Mouse (Mus musculus): ENCODE data around the gene Gm7247.
"Not testable (repeated sequence)": the region's sequence is repeated elsewhere in the genome, so short reads cannot be mapped to it uniquely, and the experiment has no call there.

Gene Gm7247

DNA sequence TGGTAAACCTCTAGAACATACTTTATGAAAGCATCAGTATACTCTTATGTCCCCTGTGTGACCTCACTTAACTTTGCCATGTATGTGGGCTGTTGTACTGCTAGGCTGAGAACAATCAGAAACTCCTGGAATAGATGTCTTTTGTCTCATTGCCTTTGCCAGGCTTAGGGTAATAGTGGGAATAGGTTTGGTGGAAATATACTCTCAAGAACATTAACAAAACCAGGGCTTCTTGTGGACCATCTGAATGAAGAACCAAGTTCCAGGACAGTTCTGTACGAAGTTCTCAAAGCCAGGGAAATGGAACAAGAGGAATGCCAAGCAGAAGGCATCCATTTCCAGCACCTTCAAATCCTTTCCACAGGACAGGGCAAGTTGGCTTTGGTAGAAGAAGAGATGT lies at the start of gene Gm7247:
Gene Gm7247 (plus strand): TSS at position 301 of the 400 bp plus-strand sequence.
- DNase-seq (ENCODE audit: low spot score), result no peak

DNA sequence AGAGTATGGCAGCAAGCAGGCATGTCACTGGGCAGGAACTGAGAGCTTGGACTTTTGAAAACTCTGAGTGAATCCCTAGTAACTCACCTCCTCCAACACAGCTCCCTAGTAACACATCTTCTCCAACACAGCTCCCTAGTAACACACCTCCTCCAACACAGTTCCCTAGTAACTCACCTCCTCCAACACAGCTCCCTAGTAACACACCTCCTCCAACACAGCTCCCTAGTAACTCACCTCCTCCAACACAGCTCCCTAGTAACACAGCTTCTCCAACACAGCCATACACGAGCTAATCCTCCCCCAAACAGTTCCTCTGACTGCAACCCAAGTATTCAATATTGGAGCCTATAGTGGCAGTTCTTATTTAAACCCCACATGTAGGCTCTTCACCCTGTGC lies 37.6 kb upstream of the Gm7247 start:
- DNase-seq (ENCODE audit: low spot score), result no peak

- no peak for DNase-seq (ENCODE audit: low spot score)
These were observed 15.5 kb upstream of the Gm7247 start for GRCm38 (mm10) chr14:51346027-51346426.

GRCm38 (mm10) chr14:51358111-51358982 lies 3.2 kb upstream of the Gm7247 start:
- no peak for DNase-seq (ENCODE audit: low spot score)

DNA sequence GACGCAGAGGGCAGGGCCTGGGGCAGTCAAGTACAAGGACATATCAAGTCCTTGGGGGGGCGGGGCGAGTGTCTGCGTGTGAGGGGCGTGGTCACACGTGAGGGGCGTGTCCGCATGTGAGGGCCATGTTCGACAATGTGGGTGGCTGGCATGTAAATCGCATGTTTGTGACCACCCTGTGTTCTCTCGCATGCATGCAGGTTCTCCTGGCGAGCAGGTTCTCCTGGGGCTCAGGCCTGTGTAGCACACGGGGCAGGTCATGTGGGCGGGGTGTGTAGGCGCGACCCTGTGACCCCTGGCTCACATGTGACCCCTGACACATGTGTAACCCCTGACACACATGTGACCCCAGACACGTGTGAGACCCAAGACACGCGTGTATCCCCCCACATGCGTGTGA lies 21.2 kb downstream of the Gm7247 start:
- DNase-seq (ENCODE audit: low spot score), result peak; percentile 60

- no peak for DNase-seq (ENCODE audit: low spot score)
These were observed 22.8 kb downstream of the Gm7247 start for GRCm38 (mm10) chr14:51384351-51384750.

GRCm38 (mm10) chr14:51385741-51386140 lies 24.2 kb downstream of the Gm7247 start:
- DNase-seq (ENCODE audit: low spot score), result no peak

DNA sequence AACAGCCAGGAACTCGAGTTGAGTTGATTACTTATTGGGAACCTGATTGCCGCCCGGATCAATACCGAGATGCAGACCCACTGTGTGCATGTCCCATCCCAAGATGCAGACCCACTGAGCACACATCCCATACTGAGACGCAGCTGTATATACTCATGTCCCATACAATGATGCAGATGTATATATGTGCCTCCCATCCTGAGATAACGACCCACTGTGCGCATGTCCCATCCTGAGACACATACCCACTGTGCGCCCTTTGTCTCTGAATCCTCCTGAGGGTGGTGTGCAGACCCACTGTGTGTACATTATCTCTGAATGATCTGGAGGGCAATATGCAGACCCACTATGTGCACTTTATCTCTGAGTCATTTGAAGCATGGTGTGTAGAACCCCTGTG lies 26.2 kb downstream of the Gm7247 start:
- no peak for DNase-seq (ENCODE audit: low spot score)

DNA sequence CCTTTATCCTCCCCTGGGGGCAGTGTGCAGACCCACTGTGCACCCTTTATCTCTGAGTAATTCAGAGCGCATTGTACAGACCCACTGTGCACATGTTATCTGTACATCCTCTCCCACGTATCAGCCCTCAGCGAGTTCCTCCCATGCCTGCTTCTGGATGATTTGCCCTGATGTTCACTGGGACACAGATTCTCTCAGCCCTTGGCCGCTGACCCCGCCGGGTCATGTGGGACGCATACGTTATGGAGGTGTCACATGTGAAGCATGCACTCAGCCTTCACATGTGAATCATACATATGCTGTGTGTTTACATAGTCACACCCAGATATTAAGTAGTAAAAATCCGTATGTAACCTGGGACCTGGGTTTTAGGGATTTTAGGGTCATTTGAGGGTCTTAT lies 26.7 kb downstream of the Gm7247 start:
- DNase-seq (ENCODE audit: low spot score), result no peak

DNA sequence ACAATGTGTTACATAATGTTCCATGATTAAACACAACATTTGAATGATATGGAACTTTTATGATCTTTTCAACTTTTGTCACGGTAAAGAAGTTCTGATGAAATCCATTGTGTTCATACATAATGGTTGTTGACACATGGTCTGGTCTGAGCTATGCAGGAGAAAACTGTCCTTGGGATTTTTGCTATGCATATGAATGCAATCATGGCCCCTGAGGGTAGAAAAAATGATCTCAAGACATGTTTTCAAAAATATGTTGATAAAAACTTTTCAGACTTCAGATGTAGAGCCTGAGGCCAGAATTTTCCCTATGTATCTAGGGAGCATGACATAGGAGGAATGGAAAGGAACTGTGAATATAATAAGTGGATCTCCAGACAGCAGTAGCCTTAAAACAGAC lies 49.0 kb downstream of the Gm7247 start, which contains the start of gene Vmn2r88:
Gene Vmn2r88 (plus strand): TSS at position 301 of the 400 bp plus-strand sequence.
- no peak for DNase-seq (ENCODE audit: low spot score)

GRCm38 (mm10) chr14:51423885-51424284 lies 62.3 kb downstream of the Gm7247 start:
- DNase-seq (ENCODE audit: low spot score), result no peak

DNA sequence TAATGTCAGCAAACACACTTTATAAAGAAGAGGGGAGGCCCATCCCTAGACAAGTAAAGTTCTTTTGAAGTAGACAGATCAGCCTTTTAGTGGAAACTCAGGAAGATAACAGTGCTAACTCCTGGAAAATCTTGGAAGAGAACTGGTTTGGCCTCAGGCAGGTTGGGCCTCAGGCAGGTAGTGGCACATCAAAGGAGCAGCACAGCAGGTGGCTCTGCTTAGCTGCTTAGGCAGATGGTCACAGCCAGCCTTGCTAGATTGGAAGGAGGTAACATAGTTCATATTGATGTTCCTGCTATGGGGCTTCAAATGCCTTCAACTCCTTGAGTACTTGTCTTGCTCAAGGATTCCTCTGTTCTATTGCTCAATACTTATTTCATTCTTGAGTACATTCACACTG lies 68.6 kb downstream of the Gm7247 start:
- DNase-seq (ENCODE audit: low spot score), result not testable (repeated sequence)

DNA sequence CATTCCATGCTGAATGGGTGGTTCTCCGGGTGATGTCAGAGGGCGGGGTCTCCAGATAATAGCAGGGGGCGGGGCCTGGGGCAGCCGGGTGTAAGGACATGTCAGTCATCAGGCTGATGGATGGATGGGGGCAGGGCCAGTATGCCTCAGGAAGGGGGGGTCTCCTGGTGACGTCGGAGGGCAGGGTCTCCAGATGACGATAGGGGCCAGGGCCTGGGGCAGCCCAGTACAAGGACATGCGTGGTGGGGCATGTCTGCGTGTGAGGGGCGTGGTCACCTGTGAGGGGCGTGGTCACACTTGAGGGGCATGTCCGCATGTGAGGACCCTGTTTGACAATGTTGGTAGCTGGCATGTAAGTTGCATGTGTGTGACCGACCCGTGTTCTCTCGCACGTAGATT lies 73.0 kb downstream of the Gm7247 start:
- peak; percentile 61 for DNase-seq (ENCODE audit: low spot score)

DNA sequence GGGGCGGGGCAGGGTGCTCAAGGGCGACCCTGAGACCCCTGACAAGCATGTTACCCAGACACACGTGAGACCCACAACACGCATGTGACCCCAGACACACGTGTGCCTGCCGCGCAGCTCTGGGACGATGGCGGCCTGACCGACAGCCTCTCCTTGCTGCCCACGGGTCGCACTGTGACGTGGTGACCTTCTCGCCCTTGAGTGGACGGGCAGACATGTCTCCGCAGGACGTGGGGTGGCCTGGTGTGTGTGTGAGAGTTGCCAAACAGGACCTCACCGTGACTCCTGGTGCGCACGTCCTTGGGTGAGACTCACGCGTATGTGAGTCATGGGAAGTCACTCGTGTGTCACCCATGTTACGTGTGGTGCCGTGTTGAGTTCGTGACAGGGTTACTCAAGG lies 73.5 kb downstream of the Gm7247 start:
- DNase-seq (ENCODE audit: low spot score), result no peak

- DNase-seq (ENCODE audit: low spot score), result no peak
These were observed 77.4 kb downstream of the Gm7247 start for GRCm38 (mm10) chr14:51438955-51439354.

DNA sequence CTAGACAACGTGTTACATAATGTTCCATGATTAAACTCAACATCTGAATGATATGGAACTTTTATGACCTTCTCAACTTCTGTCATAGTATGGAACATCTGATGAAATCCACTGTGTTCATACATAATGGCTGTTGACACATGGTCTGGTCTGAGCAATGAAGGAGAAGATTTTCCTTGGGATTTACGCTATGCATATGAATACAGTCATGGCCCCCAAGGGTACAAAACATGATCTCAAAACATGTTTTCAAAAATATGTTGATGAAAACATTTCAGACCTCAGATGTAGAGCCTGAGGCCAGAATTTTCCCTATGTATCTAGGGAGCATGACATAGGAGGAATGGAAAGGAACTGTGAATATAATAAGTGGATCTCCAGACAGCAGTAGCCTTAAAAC lies 90.0 kb downstream of the Gm7247 start, which contains the start of gene Vmn2r89:
Gene Vmn2r89 (plus strand): TSS at position 301 of the 400 bp plus-strand sequence.
- DNase-seq (ENCODE audit: low spot score), result not testable (repeated sequence)

DNA sequence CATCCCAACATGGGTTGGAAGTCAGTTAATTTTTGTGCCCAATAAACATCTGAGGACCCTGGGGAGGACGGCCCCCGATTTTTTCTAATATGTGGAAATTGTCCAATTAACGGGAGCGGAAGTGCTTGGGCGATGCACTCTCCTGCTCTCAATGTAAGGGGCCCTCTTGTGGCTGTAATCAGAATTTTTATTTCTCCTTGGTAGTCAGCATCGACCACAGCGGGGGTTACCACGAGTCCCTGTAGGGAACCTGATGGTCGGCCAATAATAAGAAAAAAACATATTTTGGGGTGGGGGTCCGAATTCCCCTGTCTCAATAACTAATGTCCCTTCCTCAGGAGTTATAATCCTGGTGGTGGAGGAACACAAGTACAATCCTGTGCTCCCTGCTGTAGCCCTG lies 118.7 kb downstream of the Gm7247 start:
- not testable (repeated sequence) for DNase-seq (ENCODE audit: low spot score)

- DNase-seq (ENCODE audit: low spot score), result not testable (repeated sequence)
These were observed 119.9 kb downstream of the Gm7247 start for GRCm38 (mm10) chr14:51481332-51482015.

GRCm38 (mm10) chr14:51482051-51482715 lies 120.6 kb downstream of the Gm7247 start:
- DNase-seq (ENCODE audit: low spot score), result no peak

DNA sequence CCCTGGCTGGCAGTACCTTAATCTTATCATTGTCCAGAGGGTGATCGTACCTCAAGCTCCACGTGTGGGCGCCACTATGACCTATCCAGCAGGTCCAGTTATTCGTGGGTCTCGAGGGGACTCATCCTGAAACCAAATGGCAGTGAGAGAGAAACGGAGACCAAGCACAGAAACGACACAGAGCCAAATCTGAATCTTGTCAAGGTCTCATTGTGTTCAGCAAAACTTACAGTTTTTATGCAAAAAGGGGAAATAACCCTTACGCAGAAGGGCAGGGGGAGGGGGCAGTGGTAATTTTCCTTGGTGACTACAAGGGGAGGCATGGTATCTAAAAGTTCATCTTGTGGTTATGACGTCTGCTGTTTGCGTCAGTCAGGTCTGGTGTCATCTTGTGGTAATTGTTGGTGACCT lies 121.4 kb downstream of the Gm7247 start:
- not testable (repeated sequence) for DNase-seq (ENCODE audit: low spot score)

GRCm38 (mm10) chr14:51483671-51484070 lies 122.1 kb downstream of the Gm7247 start:
- no peak for DNase-seq (ENCODE audit: low spot score)

DNA sequence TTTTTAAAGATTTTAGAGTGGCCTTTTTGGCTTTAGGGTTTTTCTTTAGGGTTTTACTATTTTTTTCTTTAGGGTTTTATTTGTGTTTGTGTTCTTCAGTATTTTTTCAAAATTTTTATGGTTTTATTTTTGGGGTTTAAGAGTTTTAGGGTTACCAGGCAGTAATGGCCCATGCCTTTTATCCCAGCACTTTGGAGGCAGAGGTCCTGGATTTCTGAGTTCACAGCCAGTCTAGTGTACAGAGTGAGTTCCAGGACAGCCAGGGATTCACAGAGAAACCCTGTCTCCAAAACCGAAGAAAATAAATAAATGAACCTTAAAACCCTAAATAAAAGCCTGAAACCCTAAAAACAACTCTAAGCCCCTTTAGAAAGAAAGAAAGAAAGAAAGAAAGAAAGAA lies 124.6 kb downstream of the Gm7247 start:
- no peak for DNase-seq (ENCODE audit: low spot score)

GRCm38 (mm10) chr14:51495781-51496180 lies 134.2 kb downstream of the Gm7247 start:
- DNase-seq (ENCODE audit: low spot score), result no peak

All from testis, postnatal 10 days (tissue).